Mouse (Mus musculus): ENCODE data around the gene Nmrk1. TPM values are rescaled to one million over a fixed set of nuclear protein-coding genes. Genes with fewer than 3 reads are reported as not detected.

Gene Nmrk1
- 20.6 and 24.7 TPM in 2 replicates for polyA plus RNA-seq (2015; fragmentation: Nextera tagmentation; extraction: Ambion mirVana)

DNA sequence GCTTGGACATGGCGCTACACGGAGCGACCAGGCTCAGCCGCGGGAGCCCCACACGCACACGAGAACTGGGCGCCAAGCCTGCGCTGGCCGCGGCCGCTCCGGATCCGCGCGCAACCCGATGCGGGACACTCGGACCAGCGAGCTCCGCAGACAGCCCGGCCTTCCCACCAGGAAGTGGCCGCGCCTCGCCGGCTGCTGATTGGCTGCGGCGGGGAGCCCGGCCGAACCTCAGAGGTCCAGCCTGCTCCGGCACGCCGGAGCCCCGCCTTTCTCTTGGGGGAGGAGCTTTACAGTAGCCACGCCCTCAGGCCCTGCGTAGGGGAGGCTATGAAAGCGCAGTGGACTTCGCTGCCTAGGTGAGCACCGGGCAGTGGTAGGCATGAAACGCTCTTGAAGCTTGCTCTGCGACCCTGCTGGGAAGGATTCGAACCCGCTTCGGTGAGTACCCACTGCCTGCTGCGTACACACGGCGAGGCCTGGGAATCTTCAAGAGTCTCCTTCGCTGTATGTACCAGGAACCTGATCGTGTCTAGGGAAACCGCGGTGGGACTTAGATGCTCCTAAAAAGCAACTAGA lies at the start of gene Nmrk1, which contains the start of gene Ostf1:
Gene Nmrk1, plus strand, starts transcription at position 307 of the 576 bp plus-strand sequence.
Gene Ostf1, minus strand, starts transcription at position 180 of the 576 bp plus-strand sequence.
- peak; percentile 97 for ATAC-seq (replicated peaks; ENCODE audit: low FRiP score, low read depth)
- no peak for TF ChIP-seq CTCF (IDR thresholded peaks at IDR 0.05; ENCODE audit: low read depth)

DNA sequence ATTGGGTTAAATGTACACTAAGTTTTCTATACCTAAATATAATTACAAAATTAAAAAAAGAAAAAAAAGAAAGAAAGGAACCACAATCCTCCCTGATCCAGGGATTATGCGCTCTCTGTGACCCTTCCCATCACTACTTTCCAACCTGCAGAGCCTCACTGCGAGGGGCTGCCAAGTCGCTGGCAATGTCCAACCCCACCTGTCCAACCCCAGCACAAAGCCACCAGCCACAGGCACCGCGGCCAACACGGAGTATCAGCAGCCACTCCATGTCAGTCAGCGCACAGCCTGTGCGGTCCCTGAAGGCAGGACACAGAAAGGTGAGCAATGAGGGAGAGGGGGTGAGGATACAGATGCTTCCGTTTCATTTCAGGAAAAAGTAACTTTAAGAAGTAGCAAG lies 49.5 kb upstream of the Nmrk1 start:
- H3K4me2 ChIP-seq (ENCODE audit: low read length), result no peak overlapping the region
- no peak overlapping the region for H3K4me3 ChIP-seq (replicated peaks; ENCODE audit: low read depth, low read length)
- H3K9ac ChIP-seq (ENCODE audit: low read depth, low read length), result no peak overlapping the region
- DNase-seq (ENCODE audit: low spot score) (no peak), ATAC-seq (replicated peaks; ENCODE audit: low FRiP score, low read depth) (no peak)
- no peaks in the 10 kb centered on the region for H3K27me3 ChIP-seq (ENCODE audit: insufficient read depth, low read length)
- H3K27ac ChIP-seq, result no peak overlapping the region
- no peaks in the 10 kb centered on the region for H3K9me3 ChIP-seq (replicated peaks; ENCODE audit: low read length)
- 91% methylated on average over 9 of the region's 9 CpGs for WGBS
- peaks cover 20% of the 10 kb centered on the region; the same call in 1 of the 2 replicates for H3K4me1 ChIP-seq (replicated peaks; ENCODE audit: insufficient read depth, low read length)
- TF ChIP-seq CTCF (IDR thresholded peaks at IDR 0.05; ENCODE audit: low read depth), result no peak
- H3K36me3 ChIP-seq (ENCODE audit: insufficient read depth, low read length), result peaks cover 18% of the 10 kb centered on the region; the same call in 1 of the 2 replicates

More for the DNA sequence above, at the start of gene Nmrk1, which contains the start of gene Ostf1:
- H3K9ac ChIP-seq (ENCODE audit: low read depth, low read length), result peak within 1 kb of the TSS; percentile 83
- peak within 1 kb of the TSS; percentile 61 for H3K4me2 ChIP-seq (ENCODE audit: low read length)
- peak within 1 kb of the TSS; percentile 97 for H3K27ac ChIP-seq
- no peaks in the 10 kb centered on the region for H3K36me3 ChIP-seq (ENCODE audit: insufficient read depth, low read length)
- WGBS, result 1% methylated on average over 51 of the region's 51 CpGs
- peaks cover 16% of the 10 kb centered on the region; the same call in 1 of the 2 replicates for H3K4me1 ChIP-seq (replicated peaks; ENCODE audit: insufficient read depth, low read length)
- no peaks in the 10 kb centered on the region for H3K27me3 ChIP-seq (ENCODE audit: insufficient read depth, low read length)
- DNase-seq (ENCODE audit: low spot score), result peak; percentile 96
- H3K4me3 ChIP-seq (replicated peaks; ENCODE audit: low read depth, low read length), result peak within 1 kb of the TSS; percentile 71
- no peaks in the 10 kb centered on the region for H3K9me3 ChIP-seq (replicated peaks; ENCODE audit: low read length)

DNA sequence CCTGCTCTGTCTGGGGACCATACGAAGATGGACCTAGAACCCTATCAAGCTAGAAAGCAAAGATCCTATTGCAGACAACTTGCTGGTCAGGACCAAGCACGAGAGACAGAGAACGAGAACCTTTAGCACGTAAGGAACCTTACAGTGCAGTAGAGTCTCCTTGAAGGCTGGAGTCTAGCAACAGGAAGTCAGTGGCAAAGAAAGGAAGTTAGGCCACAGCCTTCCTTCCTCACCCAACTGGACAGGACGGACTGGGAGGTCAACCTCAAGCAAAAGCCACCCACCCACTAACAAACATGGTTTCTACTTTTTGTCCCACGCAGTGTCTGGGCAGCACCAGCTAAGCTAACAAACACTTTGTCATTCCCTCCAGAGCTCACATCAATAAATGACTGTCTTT lies 48.9 kb upstream of the Nmrk1 start:
- no peak overlapping the region for H3K4me3 ChIP-seq (replicated peaks; ENCODE audit: low read depth, low read length)
- no peak for TF ChIP-seq CTCF (IDR thresholded peaks at IDR 0.05; ENCODE audit: low read depth)
- no peak overlapping the region for H3K27ac ChIP-seq
- DNase-seq (ENCODE audit: low spot score) (no peak), ATAC-seq (replicated peaks; ENCODE audit: low FRiP score, low read depth) (no peak)
- no peak overlapping the region for H3K9ac ChIP-seq (ENCODE audit: low read depth, low read length)
- H3K36me3 ChIP-seq (ENCODE audit: insufficient read depth, low read length), result peaks cover 18% of the 10 kb centered on the region; the same call in 1 of the 2 replicates
- H3K4me2 ChIP-seq (ENCODE audit: low read length), result no peak overlapping the region
- 72% methylated on average over 6 of the region's 6 CpGs for WGBS
- H3K27me3 ChIP-seq (ENCODE audit: insufficient read depth, low read length), result no peaks in the 10 kb centered on the region
- no peaks in the 10 kb centered on the region for H3K9me3 ChIP-seq (replicated peaks; ENCODE audit: low read length)
- peaks cover 14% of the 10 kb centered on the region; the same call in 1 of the 2 replicates for H3K4me1 ChIP-seq (replicated peaks; ENCODE audit: insufficient read depth, low read length)

DNA sequence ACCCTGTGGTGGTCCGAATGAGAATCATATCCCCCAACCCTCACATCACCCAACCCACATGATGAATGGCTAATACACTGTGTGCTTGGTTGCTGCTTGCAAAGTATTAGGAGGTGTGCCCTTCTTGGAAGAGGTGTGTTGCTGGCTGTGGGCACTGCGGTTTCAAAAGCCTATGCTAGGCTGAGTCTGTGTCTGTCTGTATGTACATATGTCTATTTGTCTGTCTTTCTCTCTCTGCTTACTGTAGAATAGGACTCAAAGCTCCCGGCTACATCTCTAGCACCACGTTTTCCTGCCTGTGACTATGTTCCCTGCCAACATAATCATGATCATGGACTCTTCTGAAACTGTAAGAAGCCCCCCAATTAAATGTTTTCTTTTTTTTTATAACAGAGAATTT lies 48.0 kb upstream of the Nmrk1 start:
- Histone ChIP-seq H3K9ac (ENCODE audit: low read depth, low read length) (no peak overlapping the region), H3K4me3 (replicated peaks; ENCODE audit: low read depth, low read length) (no peak overlapping the region), H3K9me3 (replicated peaks; ENCODE audit: low read length) (no peaks in the 10 kb centered on the region), H3K36me3 (ENCODE audit: insufficient read depth, low read length) (peaks cover 18% of the 10 kb centered on the region; the same call in 1 of the 2 replicates), H3K27ac (no peak overlapping the region), H3K4me2 (ENCODE audit: low read length) (no peak overlapping the region), H3K4me1 (replicated peaks; ENCODE audit: insufficient read depth, low read length) (peaks cover 7% of the 10 kb centered on the region; the same call in 1 of the 2 replicates), H3K27me3 (ENCODE audit: insufficient read depth, low read length) (no peaks in the 10 kb centered on the region)
- no peak for TF ChIP-seq CTCF (IDR thresholded peaks at IDR 0.05; ENCODE audit: low read depth)
- 93% methylated on average over 4 of the region's 4 CpGs for WGBS
- DNase-seq (ENCODE audit: low spot score), result no peak
- no peak for ATAC-seq (replicated peaks; ENCODE audit: low FRiP score, low read depth)

DNA sequence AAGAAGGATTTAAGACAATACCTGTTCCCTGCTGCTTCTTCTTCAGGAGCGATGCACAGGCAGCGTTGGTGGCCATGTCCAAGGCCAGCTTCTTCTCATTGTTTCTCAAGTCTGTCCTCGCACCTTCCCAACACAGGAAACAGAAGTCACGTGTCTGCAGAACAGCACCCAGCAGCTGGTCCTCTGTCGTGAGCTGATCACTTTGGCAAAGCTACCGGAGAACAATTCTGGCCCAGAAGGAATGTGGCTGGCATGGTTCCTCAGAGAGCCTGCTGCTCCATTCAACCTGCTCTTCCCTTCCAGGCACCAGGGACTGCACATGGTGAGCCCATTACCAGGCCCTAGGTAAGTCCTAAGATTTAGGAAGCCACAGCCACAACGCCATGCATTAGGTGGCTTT lies 47.1 kb upstream of the Nmrk1 start:
- TF ChIP-seq CTCF (IDR thresholded peaks at IDR 0.05; ENCODE audit: low read depth), result no peak
- H3K4me2 ChIP-seq (ENCODE audit: low read length), result no peak overlapping the region
- WGBS, result 93% methylated on average over 7 of the region's 7 CpGs
- DNase-seq (ENCODE audit: low spot score) (no peak), ATAC-seq (replicated peaks; ENCODE audit: low FRiP score, low read depth) (no peak)
- 0 out of 2 replicates have a peak, but pooled peaks cover 2% of the 10 kb centered on the region for H3K4me1 ChIP-seq (replicated peaks; ENCODE audit: insufficient read depth, low read length)
- peaks cover 22% of the 10 kb centered on the region; the same call in 1 of the 2 replicates for H3K36me3 ChIP-seq (ENCODE audit: insufficient read depth, low read length)
- no peak overlapping the region for H3K9ac ChIP-seq (ENCODE audit: low read depth, low read length)
- no peak overlapping the region for H3K4me3 ChIP-seq (replicated peaks; ENCODE audit: low read depth, low read length)
- no peaks in the 10 kb centered on the region for H3K9me3 ChIP-seq (replicated peaks; ENCODE audit: low read length)
- no peaks in the 10 kb centered on the region for H3K27me3 ChIP-seq (ENCODE audit: insufficient read depth, low read length)
- no peak overlapping the region for H3K27ac ChIP-seq

GRCm38 (mm10) chr19:18587118-18587517 lies 44.6 kb upstream of the Nmrk1 start:
- 78% methylated on average over 9 of the region's 9 CpGs for WGBS
- peak overlapping the region; percentile 36; the same call in 1 of the 2 replicates for H3K27ac ChIP-seq
- no peak for DNase-seq (ENCODE audit: low spot score)

More at GRCm38 (mm10) chr19:18587118-18587517, 44.6 kb upstream of the Nmrk1 start:
- Histone ChIP-seq H3K36me3 (ENCODE audit: insufficient read depth, low read length) (peaks cover 18% of the 10 kb centered on the region; the same call in 1 of the 2 replicates), H3K9me3 (replicated peaks; ENCODE audit: low read length) (no peaks in the 10 kb centered on the region), H3K27me3 (ENCODE audit: insufficient read depth, low read length) (no peaks in the 10 kb centered on the region), H3K9ac (ENCODE audit: low read depth, low read length) (no peak overlapping the region), H3K4me1 (replicated peaks; ENCODE audit: insufficient read depth, low read length) (0 out of 2 replicates have a peak, but pooled peaks cover 2% of the 10 kb centered on the region), H3K4me2 (ENCODE audit: low read length) (no peak overlapping the region), H3K4me3 (replicated peaks; ENCODE audit: low read depth, low read length) (no peak overlapping the region)
- ATAC-seq (replicated peaks; ENCODE audit: low FRiP score, low read depth), result peak; percentile 75
- TF ChIP-seq CTCF (IDR thresholded peaks at IDR 0.05; ENCODE audit: low read depth), result no peak

All from kidney, postnatal 0 days (tissue).